ENCODE assay signal across 8 mouse cellular contexts in the genomic region with DNA sequence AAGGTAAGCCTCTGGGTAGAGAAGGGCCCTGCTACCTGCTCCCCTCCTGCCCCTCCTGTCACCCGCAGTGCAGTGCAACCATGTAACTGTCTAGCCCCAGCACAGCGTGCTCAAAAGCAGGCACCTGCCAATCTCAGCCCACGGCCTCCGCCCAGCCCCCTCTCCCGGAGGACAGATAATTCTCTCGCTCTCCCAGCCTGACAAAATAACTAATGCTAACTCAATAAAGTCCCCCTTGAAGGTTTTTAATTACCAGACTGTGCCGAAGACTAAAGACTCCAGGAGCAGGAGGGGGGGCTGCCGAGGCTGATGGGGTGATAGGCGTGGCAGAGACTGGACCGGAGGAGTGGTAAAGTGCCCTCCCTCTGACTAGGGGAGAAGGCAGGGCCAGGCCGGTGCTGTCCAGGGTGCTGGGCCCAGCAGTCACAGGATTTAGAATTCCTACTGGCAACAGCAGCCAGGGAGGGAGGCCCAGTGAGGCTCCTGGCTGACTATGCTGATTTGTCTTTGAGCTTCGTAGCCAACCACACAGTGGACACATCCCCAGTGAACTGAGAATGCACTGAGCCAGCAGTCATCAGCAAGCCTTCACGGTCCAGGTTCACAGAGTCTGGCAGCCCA.
DNase-seq lines count a peak whose midpoint lies in the region; ATAC-seq and TF ChIP-seq lines count a peak whose summit lies in the region.

No protein-coding gene starts in this region.

- H3K9me3 ChIP-seq in intestine, embryonic 15.5 days: no peaks in the 10 kb centered on the region
- H3K9me3 ChIP-seq in liver, postnatal 0 days (ENCODE audit: low read length): no peaks in the 10 kb centered on the region
- H3K9me3 ChIP-seq in neural tube, embryonic 13.5 days: no peaks in the 10 kb centered on the region

- H3K27me3 ChIP-seq in intestine, embryonic 15.5 days (replicated peaks): no peaks in the 10 kb centered on the region; the same call in 1 of the 2 replicates
- peaks cover 10% of the 10 kb centered on the region for H3K27me3 ChIP-seq in liver, postnatal 0 days (ENCODE audit: insufficient read depth, low read length)
- H3K27me3 ChIP-seq in neural tube, embryonic 13.5 days: peaks cover 53% of the 10 kb centered on the region

- ATAC-seq in granulocyte monocyte progenitor cell, adult 5-6 weeks (replicated peaks; ENCODE audit: poor library complexity, severe bottlenecking): peak; percentile 81
- ATAC-seq in intestine, embryonic 15.5 days: peak; percentile 57
- ATAC-seq in liver, postnatal 0 days: no peak
- ATAC-seq in neural tube, embryonic 13.5 days (ENCODE audit: low read depth): peak; percentile 33; the same call in 1 of the 2 replicates

- H3K4me1 ChIP-seq in intestine, embryonic 15.5 days (replicated peaks): peaks cover 63% of the 10 kb centered on the region
- peaks cover 12% of the 10 kb centered on the region for H3K4me1 ChIP-seq in liver, postnatal 0 days (ENCODE audit: insufficient read depth)
- peaks cover 99% of the 10 kb centered on the region for H3K4me1 ChIP-seq in neural tube, embryonic 13.5 days (replicated peaks)

- 11% methylated on average over 13 of the region's 13 CpGs for WGBS in intestine, embryonic 15.5 days
- 8% methylated on average over 13 of the region's 13 CpGs for WGBS in liver, postnatal 0 days (ENCODE audit: insufficient replicate concordance)
- WGBS in neural tube, embryonic 13.5 days: 5% methylated on average over 13 of the region's 13 CpGs

- DNase-seq in ES-CJ7 (ENCODE audit: low read depth, low spot score): peak; percentile 62
- DNase-seq in adrenal gland, postnatal 4 days (ENCODE audit: low spot score in 2 of 2): peak; percentile 38 to 63
- DNase-seq in liver, postnatal 0 days: peak; percentile 63
- no peak for DNase-seq in thymus, postnatal 0 days (ENCODE audit: low spot score)
- DNase-seq in thymus, postnatal 25 days: no peak

- 0 out of 2 replicates have a peak overlapping the region, but pooled peaks have one; percentile 27 for H3K27ac ChIP-seq in intestine, embryonic 15.5 days
- no peak overlapping the region for H3K27ac ChIP-seq in liver, postnatal 0 days (ENCODE audit: low read depth)
- H3K27ac ChIP-seq in neural tube, embryonic 13.5 days (replicated peaks): peak overlapping the region; percentile 78

- H3K4me2 ChIP-seq in intestine, embryonic 15.5 days (replicated peaks): peak overlapping the region; percentile 47
- peak overlapping the region; percentile 15 for H3K4me2 ChIP-seq in liver, postnatal 0 days (ENCODE audit: low read depth, low read length)
- H3K4me2 ChIP-seq in neural tube, embryonic 13.5 days: peak overlapping the region; percentile 36

- TF ChIP-seq CTCF in liver, postnatal 0 days (IDR thresholded peaks at IDR 0.05; ENCODE audit: low read depth): no peak

- TF ChIP-seq EP300 in liver, postnatal 0 days (IDR thresholded peaks at IDR 0.05; ENCODE audit: low read depth): no peak

- H3K36me3 ChIP-seq in intestine, embryonic 15.5 days: no peaks in the 10 kb centered on the region
- no peaks in the 10 kb centered on the region for H3K36me3 ChIP-seq in liver, postnatal 0 days (replicated peaks; ENCODE audit: insufficient read depth, low read length)
- no peaks in the 10 kb centered on the region for H3K36me3 ChIP-seq in neural tube, embryonic 13.5 days

- 0 out of 2 replicates have a peak overlapping the region, but pooled peaks have one; percentile 1 for H3K4me3 ChIP-seq in intestine, embryonic 15.5 days (replicated peaks)
- no peak overlapping the region for H3K4me3 ChIP-seq in liver, postnatal 0 days (ENCODE audit: low read depth, low read length)
- no peak overlapping the region for H3K4me3 ChIP-seq in neural tube, embryonic 13.5 days

- no peak overlapping the region; the same call in 1 of the 2 replicates for H3K9ac ChIP-seq in intestine, embryonic 15.5 days
- H3K9ac ChIP-seq in liver, postnatal 0 days (replicated peaks): no peak overlapping the region
- 0 out of 2 replicates have a peak overlapping the region, but pooled peaks have one; percentile 43 for H3K9ac ChIP-seq in neural tube, embryonic 13.5 days

Comparison
In these comparisons a context has a peak if more than half of its experiments do, and no peak if none do; other contexts are left out.
1. DNase-seq: peak in ES-CJ7 (single experiment), adrenal gland, postnatal 4 days (2 of 2) and liver, postnatal 0 days (single experiment); none in thymus, postnatal 0 days (single experiment) and thymus, postnatal 25 days (single experiment).
2. Peak in every context shown above with its lines, with median percentiles within 50 percentile points of each other: H3K4me2 ChIP-seq.